Mouse (Mus musculus): Measurements from ENCODE around the gene Glipr2. TPM values are rescaled to one million over a fixed set of nuclear protein-coding genes. Genes with fewer than 3 reads are reported as not detected.

The Glipr2 gene
- total and polyA plus RNA-seq, 3 experiments: 60.3 to 146 (median 62.8) TPM

GRCm38 (mm10) chr4:43983181-43983580 lies 26.0 kb downstream of the Glipr2 start, which contains the start of gene Ccin:
Gene Ccin (plus strand): TSS chr4:43983483.
- dilution Hi-C loops (cut with MboI; ENCODE audit: extremely low pct_ligation_motif_present, extremely low pct_unique_long_range_greater_than_20kb, low sequenced_read_pairs) (no loop called here), in situ Hi-C loops (cut with MboI; ENCODE audit: low pct_ligation_motif_present, low pct_unique_long_range_greater_than_20kb, low sequenced_read_pairs) (loop anchor here (5.0 to 25.0 kb wide), 2 partner anchors 56 to 246 kb away; partner anchors contain the start of genes Hrct1 and Spaar)
- no peak for TF ChIP-seq ZNF384 (IDR thresholded peaks at IDR 0.05; ENCODE audit: low read depth, low read length)
- TF ChIP-seq ZMIZ1 (IDR thresholded peaks at IDR 0.05; ENCODE audit: low read depth, low read length): no peak
- no peak for TF ChIP-seq USF2 (conservative IDR thresholded peaks at IDR 0.05; ENCODE audit: low read depth, low read length)
- no peak for TF ChIP-seq EP300 (IDR thresholded peaks at IDR 0.05; ENCODE audit: low read length)
- no peak for TF ChIP-seq ETS1 (conservative IDR thresholded peaks at IDR 0.05; ENCODE audit: low read depth, low read length)
- TF ChIP-seq HCFC1 (IDR thresholded peaks at IDR 0.05; ENCODE audit: low read depth, low read length): no peak
- TF ChIP-seq USF1 (IDR thresholded peaks at IDR 0.05; ENCODE audit: low read depth, low read length): no peak
- no peak for TF ChIP-seq ZKSCAN1 (IDR thresholded peaks at IDR 0.05; ENCODE audit: borderline replicate concordance, low read depth, low read length)
- TF ChIP-seq CTCF (conservative IDR thresholded peaks at IDR 0.05 in 1 of 2, IDR thresholded peaks at IDR 0.05 in 1 of 2; ENCODE audit: low read depth in 2 of 2, low read length in 2 of 2): no peak
- TF ChIP-seq MAZ (IDR thresholded peaks at IDR 0.05; ENCODE audit: low read depth, low read length): no peak
- no peak for TF ChIP-seq TCF12 (IDR thresholded peaks at IDR 0.05; ENCODE audit: low read depth, low read length)
- no peak for TF ChIP-seq TBP (conservative IDR thresholded peaks at IDR 0.05; ENCODE audit: low read depth, low read length)
- no peak for TF ChIP-seq NELFE (IDR thresholded peaks at IDR 0.05; ENCODE audit: low read depth, low read length)
- no peak for TF ChIP-seq POLR2AphosphoS2 (IDR thresholded peaks at IDR 0.05; ENCODE audit: low read depth, low read length)
- no peak for TF ChIP-seq PAX5 (IDR thresholded peaks at IDR 0.05; ENCODE audit: low read length)
- TF ChIP-seq MYC (IDR thresholded peaks at IDR 0.05; ENCODE audit: low read depth, low read length): no peak
- no peak for TF ChIP-seq ZC3H11A (IDR thresholded peaks at IDR 0.05; ENCODE audit: low read depth, low read length)
- no peak for TF ChIP-seq KAT2A (IDR thresholded peaks at IDR 0.05; ENCODE audit: insufficient replicate concordance, low read length)
- TF ChIP-seq ELF1 (IDR thresholded peaks at IDR 0.05; ENCODE audit: low read depth, low read length): no peak
- Histone ChIP-seq H3K27me3 (replicated peaks) (no peaks in the 10 kb centered on the region), H3K79me2 (replicated peaks; ENCODE audit: control insufficient read depth, extremely low read depth, insufficient read depth, poor library complexity, severe bottlenecking) (no peaks in the 10 kb centered on the region), H3K4me2 (ENCODE audit: insufficient read depth, low read depth, poor library complexity, severe bottlenecking) (peak within 1 kb of the TSS; percentile 35; the same call in 1 of the 2 replicates), H3K9ac (ENCODE audit: insufficient read depth, low read depth) (peak within 1 kb of the TSS; percentile 35), H3K9me3 (replicated peaks; ENCODE audit: low read length) (no peaks in the 10 kb centered on the region), H3K4me3 (replicated peaks in 1 of 3; ENCODE audit: low read depth in 2 of 3, low read length in 2 of 3, poor library complexity in 1 of 3) (no peak within 1 kb of the TSS), H3K36me3 (replicated peaks in 1 of 2; ENCODE audit: control insufficient read depth in 1 of 2, insufficient read depth in 1 of 2, low read length in 1 of 2) (peaks cover 8 to 22% of the 10 kb centered on the region in 2 experiments), H3K27ac (ENCODE audit: insufficient read depth, low read depth) (no peak within 1 kb of the TSS), H3K4me1 (ENCODE audit: control insufficient read depth in 1 of 2, insufficient read depth in 2 of 2) (peaks cover 10 to 42% of the 10 kb centered on the region in 2 experiments; a peak in 3 of 4 replicates)
- no peak for DNase-seq (ENCODE audit: extremely low read depth)

GRCm38 (mm10) chr4:43983756-43984155 lies 26.6 kb downstream of the Glipr2 start:
- Histone ChIP-seq H3K36me3 (replicated peaks in 1 of 2; ENCODE audit: control insufficient read depth in 1 of 2, insufficient read depth in 1 of 2, low read length in 1 of 2) (peaks cover 3 to 17% of the 10 kb centered on the region in 2 experiments), H3K4me2 (ENCODE audit: insufficient read depth, low read depth, poor library complexity, severe bottlenecking) (no peak overlapping the region), H3K9ac (ENCODE audit: insufficient read depth, low read depth) (no peak overlapping the region), H3K27ac (ENCODE audit: insufficient read depth, low read depth) (no peak overlapping the region), H3K4me3 (replicated peaks in 1 of 3; ENCODE audit: low read depth in 2 of 3, low read length in 2 of 3, poor library complexity in 1 of 3) (no peak overlapping the region), H3K27me3 (replicated peaks) (no peaks in the 10 kb centered on the region), H3K4me1 (ENCODE audit: control insufficient read depth in 1 of 2, insufficient read depth in 2 of 2) (peaks cover 6 to 37% of the 10 kb centered on the region in 2 experiments; a peak in 3 of 4 replicates), H3K9me3 (replicated peaks; ENCODE audit: low read length) (no peaks in the 10 kb centered on the region), H3K79me2 (replicated peaks; ENCODE audit: control insufficient read depth, extremely low read depth, insufficient read depth, poor library complexity, severe bottlenecking) (no peaks in the 10 kb centered on the region)
- dilution Hi-C loops (cut with MboI; ENCODE audit: extremely low pct_ligation_motif_present, extremely low pct_unique_long_range_greater_than_20kb, low sequenced_read_pairs): no loop called here
- in situ Hi-C loops (cut with MboI; ENCODE audit: low pct_ligation_motif_present, low pct_unique_long_range_greater_than_20kb, low sequenced_read_pairs): loop anchor here (5.0 to 25.0 kb wide), 2 partner anchors 56 to 246 kb away; partner anchors contain the start of genes Hrct1 and Spaar
- no peak for TF ChIP-seq USF1 (IDR thresholded peaks at IDR 0.05; ENCODE audit: low read depth, low read length)
- no peak for TF ChIP-seq JUN (IDR thresholded peaks at IDR 0.05; ENCODE audit: insufficient read depth, low read depth, low read length)
- no peak for TF ChIP-seq MAFK (IDR thresholded peaks at IDR 0.05; ENCODE audit: insufficient replicate concordance, low read length)
- no peak for TF ChIP-seq TCF12 (IDR thresholded peaks at IDR 0.05; ENCODE audit: low read depth, low read length)
- TF ChIP-seq CHD1 (IDR thresholded peaks at IDR 0.05; ENCODE audit: low read depth, low read length): no peak
- TF ChIP-seq MAZ (IDR thresholded peaks at IDR 0.05; ENCODE audit: low read depth, low read length): no peak
- no peak for TF ChIP-seq HCFC1 (IDR thresholded peaks at IDR 0.05; ENCODE audit: low read depth, low read length)
- no peak for TF ChIP-seq POLR2AphosphoS2 (IDR thresholded peaks at IDR 0.05; ENCODE audit: low read depth, low read length)
- no peak for TF ChIP-seq NRF1 (IDR thresholded peaks at IDR 0.05; ENCODE audit: low read depth, low read length)
- TF ChIP-seq ZNF384 (IDR thresholded peaks at IDR 0.05; ENCODE audit: low read depth, low read length): no peak
- no peak for DNase-seq (ENCODE audit: extremely low read depth)

Measured in CH12.LX (cell line).